Mouse (Mus musculus): ENCODE results near the gene Col11a2.

GRCm38 (mm10) chr17:34022414-34022783 is 16.8 kb upstream of the Col11a2 start:
- TF ChIP-seq POLR2A (IDR thresholded peaks at IDR 0.05; ENCODE audit: extremely low read depth, insufficient read depth, low read length), result no peak
- TF ChIP-seq CTCF (IDR thresholded peaks at IDR 0.05; ENCODE audit: extremely low read depth, insufficient read depth, low read length), result no peak

All from cortical plate, adult 2 months (tissue).